Mouse (Mus musculus): ENCODE measurements around the gene Cd8a. TPM values are rescaled to one million over a fixed set of nuclear protein-coding genes. Genes with fewer than 3 reads are reported as not detected.

Cd8a gene
- polyA plus RNA-seq, 1 experiment from 2014 or later, result 0.04 TPM

DNA sequence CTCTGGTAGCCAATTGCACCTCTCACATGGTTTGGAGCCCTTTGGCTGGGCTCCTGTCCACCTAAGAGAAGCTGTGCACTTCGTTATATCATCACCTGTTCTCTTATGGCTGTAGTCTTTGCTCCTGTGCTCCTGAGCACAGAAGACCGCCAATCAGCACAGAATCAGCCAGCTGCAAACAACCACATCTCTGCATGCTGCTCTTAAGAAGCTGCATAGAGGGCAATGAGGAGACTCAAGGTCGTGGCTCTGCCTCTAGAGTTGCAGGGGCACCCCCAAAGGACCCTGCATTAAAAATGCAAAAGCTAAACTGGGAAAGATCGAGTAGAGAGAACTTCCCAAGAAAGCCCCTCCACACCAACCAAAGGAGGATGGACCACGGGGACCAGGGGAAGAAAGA is 12.5 kb upstream of the Cd8a start:
- Histone ChIP-seq H3K4me2 (ENCODE audit: low read depth, low read length) (no peak overlapping the region), H3K9me3 (ENCODE audit: low read length) (no peaks in the 10 kb centered on the region), H3K27me3 (ENCODE audit: insufficient read depth, low read length) (no peaks in the 10 kb centered on the region), H3K27ac (ENCODE audit: low read depth) (no peak overlapping the region), H3K9ac (replicated peaks) (no peak overlapping the region), H3K4me1 (ENCODE audit: insufficient read depth) (no peaks in the 10 kb centered on the region), H3K36me3 (replicated peaks; ENCODE audit: insufficient read depth, low read length) (no peaks in the 10 kb centered on the region), H3K4me3 (ENCODE audit: low read depth, low read length) (no peak overlapping the region)
- DNase-seq (no peak), ATAC-seq (no peak)
- 52% methylated on average over 5 of the region's 5 CpGs for WGBS (ENCODE audit: insufficient replicate concordance)
- TF ChIP-seq CTCF (IDR thresholded peaks at IDR 0.05; ENCODE audit: low read depth) (no peak), EP300 (IDR thresholded peaks at IDR 0.05; ENCODE audit: low read depth) (no peak)

- Histone ChIP-seq H3K36me3 (replicated peaks; ENCODE audit: insufficient read depth, low read length) (no peaks in the 10 kb centered on the region), H3K9ac (replicated peaks) (no peak overlapping the region), H3K9me3 (ENCODE audit: low read length) (no peaks in the 10 kb centered on the region), H3K27ac (ENCODE audit: low read depth) (no peak overlapping the region), H3K4me3 (ENCODE audit: low read depth, low read length) (no peak overlapping the region), H3K4me2 (ENCODE audit: low read depth, low read length) (no peak overlapping the region), H3K4me1 (ENCODE audit: insufficient read depth) (no peaks in the 10 kb centered on the region), H3K27me3 (ENCODE audit: insufficient read depth, low read length) (no peaks in the 10 kb centered on the region)
- DNase-seq (no peak), ATAC-seq (no peak)
- TF ChIP-seq EP300 (IDR thresholded peaks at IDR 0.05; ENCODE audit: low read depth) (no peak), CTCF (IDR thresholded peaks at IDR 0.05; ENCODE audit: low read depth) (no peak)
- WGBS (ENCODE audit: insufficient replicate concordance), result 72% methylated on average over 10 of the region's 10 CpGs
Observed at GRCm38 (mm10) chr6:71361156-71361670, 12.0 kb upstream of the Cd8a start.

GRCm38 (mm10) chr6:71363995-71364394 is 9.2 kb upstream of the Cd8a start:
- Histone ChIP-seq H3K4me2 (ENCODE audit: low read depth, low read length) (no peak overlapping the region), H3K9ac (replicated peaks) (no peak overlapping the region), H3K9me3 (ENCODE audit: low read length) (no peaks in the 10 kb centered on the region), H3K36me3 (replicated peaks; ENCODE audit: insufficient read depth, low read length) (no peaks in the 10 kb centered on the region), H3K27ac (ENCODE audit: low read depth) (no peak overlapping the region), H3K27me3 (ENCODE audit: insufficient read depth, low read length) (no peaks in the 10 kb centered on the region), H3K4me1 (ENCODE audit: insufficient read depth) (no peaks in the 10 kb centered on the region), H3K4me3 (ENCODE audit: low read depth, low read length) (no peak overlapping the region)
- ATAC-seq, result no peak
- 72% methylated on average over 2 of the region's 2 CpGs for WGBS (ENCODE audit: insufficient replicate concordance)
- no peak for DNase-seq
- TF ChIP-seq EP300 (IDR thresholded peaks at IDR 0.05; ENCODE audit: low read depth) (no peak), CTCF (IDR thresholded peaks at IDR 0.05; ENCODE audit: low read depth) (no peak)

DNA sequence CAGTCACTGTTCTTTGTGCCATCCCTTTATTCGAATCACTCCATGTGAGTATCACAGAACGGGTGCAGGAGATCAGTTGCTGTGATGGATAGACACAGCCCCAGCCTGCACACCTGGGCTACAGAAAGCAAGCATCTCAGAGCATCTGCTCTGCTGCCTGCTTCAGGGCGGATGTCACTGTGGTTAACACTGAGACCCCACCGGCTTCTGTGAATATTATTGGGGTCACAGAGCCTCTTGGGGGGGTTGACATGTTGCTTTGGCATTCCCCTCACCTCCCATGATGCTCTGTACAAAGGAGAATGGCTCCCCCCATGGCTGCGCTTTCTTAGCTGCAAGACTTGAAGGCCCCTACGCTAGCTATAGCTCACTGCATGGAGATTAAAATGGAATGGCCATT is 3.8 kb upstream of the Cd8a start:
- Histone ChIP-seq H3K4me2 (ENCODE audit: low read depth, low read length) (no peak overlapping the region), H3K4me3 (ENCODE audit: low read depth, low read length) (no peak overlapping the region), H3K4me1 (ENCODE audit: insufficient read depth) (no peaks in the 10 kb centered on the region), H3K27ac (ENCODE audit: low read depth) (no peak overlapping the region), H3K9me3 (ENCODE audit: low read length) (no peaks in the 10 kb centered on the region), H3K9ac (replicated peaks) (no peak overlapping the region), H3K36me3 (replicated peaks; ENCODE audit: insufficient read depth, low read length) (no peaks in the 10 kb centered on the region), H3K27me3 (ENCODE audit: insufficient read depth, low read length) (no peaks in the 10 kb centered on the region)
- no peak for DNase-seq
- 76% methylated on average over 6 of the region's 6 CpGs for WGBS (ENCODE audit: insufficient replicate concordance)
- TF ChIP-seq EP300 (IDR thresholded peaks at IDR 0.05; ENCODE audit: low read depth), result no peak
- no peak for TF ChIP-seq CTCF (IDR thresholded peaks at IDR 0.05; ENCODE audit: low read depth)
- ATAC-seq, result no peak

DNA sequence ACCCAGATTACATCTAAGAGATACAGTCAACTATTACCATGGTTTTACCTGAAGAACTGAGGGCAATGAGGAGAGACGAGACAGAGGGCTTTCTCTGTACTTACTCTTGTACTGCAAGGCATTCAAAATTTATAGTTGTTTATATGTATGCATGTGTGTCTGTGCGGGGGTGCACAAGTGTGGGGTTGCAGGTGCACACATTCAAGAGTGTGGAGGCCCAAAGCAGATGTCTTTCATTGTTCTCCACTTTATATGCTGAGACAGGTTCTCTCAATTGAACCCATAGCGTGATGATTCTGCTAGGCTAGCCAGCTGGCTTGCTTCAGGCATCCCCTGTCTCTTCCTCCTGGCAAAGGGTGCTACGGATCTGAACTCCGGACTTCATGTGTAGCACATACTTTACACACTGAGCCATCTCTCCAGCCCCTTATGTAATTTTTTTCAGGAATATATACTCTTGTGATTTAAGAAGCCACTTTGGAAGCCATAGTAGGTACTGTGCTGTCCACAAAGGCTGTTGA is 2.1 kb upstream of the Cd8a start:
- TF ChIP-seq EP300 (IDR thresholded peaks at IDR 0.05; ENCODE audit: low read depth) (no peak), CTCF (IDR thresholded peaks at IDR 0.05; ENCODE audit: low read depth) (no peak)
- H3K27ac ChIP-seq (ENCODE audit: low read depth), result no peak overlapping the region
- H3K27me3 ChIP-seq (ENCODE audit: insufficient read depth, low read length), result no peaks in the 10 kb centered on the region
- no peak for DNase-seq
- H3K4me2 ChIP-seq (ENCODE audit: low read depth, low read length), result no peak overlapping the region
- H3K4me3 ChIP-seq (ENCODE audit: low read depth, low read length), result no peak overlapping the region
- no peak overlapping the region for H3K9ac ChIP-seq (replicated peaks)
- ATAC-seq, result no peak
- no peaks in the 10 kb centered on the region for H3K36me3 ChIP-seq (replicated peaks; ENCODE audit: insufficient read depth, low read length)
- no peaks in the 10 kb centered on the region for H3K9me3 ChIP-seq (ENCODE audit: low read length)
- 77% methylated on average over 5 of the region's 5 CpGs for WGBS (ENCODE audit: insufficient replicate concordance)
- H3K4me1 ChIP-seq (ENCODE audit: insufficient read depth), result no peaks in the 10 kb centered on the region

DNA sequence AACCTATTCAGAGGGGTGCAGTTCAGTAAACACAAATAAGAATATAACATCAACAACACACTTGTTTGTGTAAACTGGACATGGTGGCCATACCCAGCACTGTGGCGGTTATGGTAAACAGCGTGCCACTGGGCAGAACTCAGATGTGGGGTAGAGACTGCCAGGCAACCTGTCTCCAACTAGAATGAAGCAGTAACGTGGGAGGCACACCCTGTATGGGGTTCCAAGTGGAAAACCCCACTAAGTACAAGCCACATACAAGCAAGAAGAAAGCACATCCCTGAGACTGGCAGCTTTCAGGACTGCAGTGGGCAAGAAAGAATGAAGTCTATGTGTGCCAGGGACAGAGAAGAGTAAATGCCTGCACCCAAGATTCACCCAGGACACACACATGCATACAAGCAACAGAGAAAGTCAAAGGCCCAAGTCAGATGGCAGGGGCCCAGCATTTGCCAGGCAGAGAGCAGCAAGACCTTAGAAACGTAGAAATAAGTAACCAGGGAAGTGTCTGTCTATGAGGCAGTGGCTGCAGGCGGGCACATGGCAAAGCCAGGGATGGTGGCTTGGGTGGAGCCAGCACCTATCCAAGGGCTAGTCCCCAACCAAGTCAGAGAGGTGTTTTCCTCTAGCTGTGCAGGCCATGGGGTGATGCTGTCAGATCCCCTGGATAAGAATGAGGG is 1.0 kb upstream of the Cd8a start:
- Histone ChIP-seq H3K27ac (ENCODE audit: low read depth) (no peak overlapping the region), H3K36me3 (replicated peaks; ENCODE audit: insufficient read depth, low read length) (no peaks in the 10 kb centered on the region), H3K4me3 (ENCODE audit: low read depth, low read length) (no peak overlapping the region), H3K27me3 (ENCODE audit: insufficient read depth, low read length) (no peaks in the 10 kb centered on the region), H3K4me2 (ENCODE audit: low read depth, low read length) (no peak overlapping the region), H3K9ac (replicated peaks) (no peak overlapping the region), H3K4me1 (ENCODE audit: insufficient read depth) (no peaks in the 10 kb centered on the region), H3K9me3 (ENCODE audit: low read length) (no peaks in the 10 kb centered on the region)
- TF ChIP-seq CTCF (IDR thresholded peaks at IDR 0.05; ENCODE audit: low read depth) (no peak), EP300 (IDR thresholded peaks at IDR 0.05; ENCODE audit: low read depth) (no peak)
- DNase-seq (no peak), ATAC-seq (no peak)
- 78% methylated on average over 5 of the region's 5 CpGs for WGBS (ENCODE audit: insufficient replicate concordance)
